Mouse (Mus musculus) Patski (cell line): ENCODE results near the gene Pafah1b1. TPM values are rescaled to one million over a fixed set of nuclear protein-coding genes. Genes with fewer than 3 reads are reported as not detected.

Experiments
- ATAC-seq: fragments of 100-300 bp; one replicate; pipeline ENCODE4 v1.8.0; 2021
- CTCF ChIA-PET: fragments of 350-600 bp; sonication (Branson Sonifier 250); formaldehyde crosslinking; loops from one replicate; lab custom pipeline; 2022; ENCODE audit warnings: inconsistent platforms; lab: Charles Lee
- POLR2A ChIA-PET: fragments of 350-600 bp; sonication (Branson Sonifier 250); formaldehyde crosslinking; loops from one replicate; lab custom pipeline; 2022; ENCODE audit warnings: antibody characterized with exemption, inconsistent platforms; lab: Charles Lee
- DNase-seq: peaks from one replicate; pipeline ENCODE4 v3.0.0-alpha.2; 2011; ENCODE audit warnings: low read depth, low spot score
- H3K27me3 ChIP-seq: fragments of 371-371 bp; one replicate; pipeline ENCODE4 v1.5.1; 2021
- CTCF ChIP-seq: fragments of 100-300 bp; IDR thresholded peaks from one replicate; pipeline ENCODE4 v1.5.1; 2021
- in situ Hi-C: fragments of 300-500 bp; cut with MboI; formaldehyde crosslinking; loops from 3 replicates; pipeline ENCODE4 v1.11.1; 2018; ENCODE audit warnings: low pct_unique_long_range_greater_than_20kb, mixed read lengths
- polyA plus RNA-seq: library from polyadenylated mRNA; unstranded; gene quantifications from one replicate; pipeline ENCODE4 v1.2.3, GENCODE M21; 2021

Pafah1b1 gene
- polyA plus RNA-seq, 1 experiment from 2014 or later = 109 TPM

DNA sequence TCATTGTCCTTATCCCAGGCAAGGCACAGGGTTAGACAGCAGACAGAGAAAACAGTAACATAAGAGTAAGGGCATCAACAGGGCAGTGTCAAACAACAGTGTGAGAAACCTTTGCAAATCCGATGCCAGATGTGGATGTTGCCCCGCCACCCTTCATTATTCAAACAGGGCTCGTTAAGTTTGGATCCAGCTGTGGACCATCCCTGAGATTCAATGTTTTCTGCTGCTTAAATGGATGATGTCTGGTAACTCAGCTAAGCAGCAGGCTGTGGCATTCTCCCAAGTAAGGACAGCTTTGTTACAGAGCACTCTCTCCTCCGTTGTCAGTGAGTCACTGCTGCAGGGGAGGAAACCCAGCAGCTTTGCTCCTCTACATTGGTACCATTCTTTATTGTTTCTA, 49.3 kb downstream of the Pafah1b1 start:
- ChIA-PET CTCF (interaction anchor here (1.0 kb wide), 1 partner anchor 25 kb away, joined by 3 read pairs; no protein-coding TSS in a partner anchor), POLR2A (no interaction called here)
- in situ Hi-C loops = no loop called here
- no peak for TF ChIP-seq CTCF
- no peak for DNase-seq
- ATAC-seq = no peak
- no peaks in the 10 kb centered on the region for H3K27me3 ChIP-seq

DNA sequence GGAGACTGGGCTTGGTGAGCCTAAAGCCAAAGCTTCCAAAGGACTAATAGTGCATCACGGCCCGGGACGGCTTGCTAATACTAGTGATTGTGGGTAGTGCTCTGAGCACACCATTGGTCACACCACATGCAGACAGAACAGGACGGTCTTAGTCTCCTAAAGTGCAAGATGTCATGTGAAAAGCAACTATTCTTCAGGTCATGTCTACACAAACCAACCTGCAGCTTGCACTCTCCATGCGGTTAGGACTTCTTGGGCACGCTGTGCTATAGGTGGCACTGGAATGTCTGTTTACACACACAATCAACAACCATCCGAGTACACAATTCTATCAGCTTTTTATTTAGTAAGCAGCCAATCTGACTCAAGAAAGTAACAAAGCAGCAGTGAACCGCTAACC, 49.8 kb downstream of the Pafah1b1 start:
- CTCF ChIA-PET = interaction anchor here (1.3 kb wide), 1 partner anchor 8 kb away, joined by 3 read pairs; no protein-coding TSS in a partner anchor
- TF ChIP-seq CTCF = no peak
- in situ Hi-C loops = no loop called here
- POLR2A ChIA-PET = no interaction called here
- ATAC-seq = no peak
- DNase-seq = no peak
- H3K27me3 ChIP-seq = no peaks in the 10 kb centered on the region

DNA sequence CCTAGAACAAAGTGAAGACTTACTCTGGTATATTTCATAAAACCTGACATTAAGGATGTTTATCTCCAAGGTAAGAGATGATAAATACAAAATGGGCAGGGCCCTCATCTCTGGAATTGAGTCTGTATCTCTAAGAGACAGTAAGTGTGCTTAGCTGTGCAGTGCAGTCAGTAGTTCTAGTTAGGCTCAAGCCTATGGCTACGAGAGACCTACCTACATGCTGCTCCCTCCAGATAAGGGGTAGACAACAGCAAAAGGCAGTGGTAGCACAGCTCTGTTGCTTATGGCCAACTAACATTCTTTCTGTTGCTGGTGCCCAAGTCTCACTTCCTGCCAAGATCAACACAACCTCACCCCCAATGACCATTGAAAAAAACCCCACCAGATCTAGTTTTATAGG, 50.9 kb downstream of the Pafah1b1 start:
- CTCF ChIA-PET = interaction anchor here (1.3 kb wide), 1 partner anchor 9 kb away, joined by 3 read pairs; no protein-coding TSS in a partner anchor
- H3K27me3 ChIP-seq = no peaks in the 10 kb centered on the region
- DNase-seq (no peak), ATAC-seq (no peak)
- in situ Hi-C loops = no loop called here
- TF ChIP-seq CTCF = no peak
- POLR2A ChIA-PET = no interaction called here

DNA sequence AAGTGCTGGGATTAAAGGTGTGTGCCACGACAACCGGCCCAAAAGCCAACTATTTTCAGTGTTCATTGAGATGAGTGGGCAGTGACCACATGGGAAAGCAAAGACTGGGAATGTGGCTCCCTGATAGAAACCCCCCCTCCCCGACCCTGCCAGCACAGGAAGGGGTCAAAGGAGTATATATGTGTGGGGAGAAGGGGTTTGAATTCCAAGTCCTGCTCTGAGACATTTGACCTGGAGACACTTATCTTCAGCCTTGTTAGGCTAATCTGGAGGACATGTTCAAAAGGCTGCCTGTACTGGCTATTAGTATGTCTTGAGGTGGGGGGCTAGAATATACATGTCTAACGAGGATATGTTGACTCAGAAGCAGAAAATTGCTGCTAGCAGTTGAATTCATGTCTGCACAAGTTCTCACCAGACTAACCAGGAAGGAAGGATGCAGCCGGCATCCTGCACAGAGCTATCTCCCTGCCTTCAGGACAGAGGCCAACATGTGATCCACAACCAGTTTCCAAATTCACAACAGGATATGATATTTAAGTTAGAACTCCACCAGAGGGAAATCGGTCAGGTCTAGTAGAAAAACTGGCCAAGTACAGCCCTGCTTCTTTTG, 51.5 kb downstream of the Pafah1b1 start:
- no peaks in the 10 kb centered on the region for H3K27me3 ChIP-seq
- no peak for TF ChIP-seq CTCF
- in situ Hi-C loops = no loop called here
- POLR2A ChIA-PET = no interaction called here
- CTCF ChIA-PET = no interaction called here
- no peak for DNase-seq
- no peak for ATAC-seq

DNA sequence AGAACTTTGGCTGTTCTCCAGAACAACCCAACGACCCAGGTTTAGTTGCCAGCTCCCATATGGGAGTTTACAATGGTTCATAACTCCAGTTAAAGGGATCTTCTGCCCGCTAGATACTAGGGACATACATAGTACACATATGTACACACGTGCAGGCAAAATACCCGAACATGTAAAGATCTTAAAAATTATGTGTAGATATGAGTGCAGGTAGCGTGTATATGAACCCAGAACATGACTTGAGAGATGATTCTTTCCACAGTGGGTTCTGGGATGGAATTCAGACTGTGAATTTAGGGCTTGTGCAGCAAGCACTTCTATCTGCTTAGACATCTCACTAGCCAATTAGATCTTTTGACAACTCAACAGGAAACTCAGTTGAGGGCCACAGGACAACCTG, 52.6 kb downstream of the Pafah1b1 start:
- in situ Hi-C loops = no loop called here

DNA sequence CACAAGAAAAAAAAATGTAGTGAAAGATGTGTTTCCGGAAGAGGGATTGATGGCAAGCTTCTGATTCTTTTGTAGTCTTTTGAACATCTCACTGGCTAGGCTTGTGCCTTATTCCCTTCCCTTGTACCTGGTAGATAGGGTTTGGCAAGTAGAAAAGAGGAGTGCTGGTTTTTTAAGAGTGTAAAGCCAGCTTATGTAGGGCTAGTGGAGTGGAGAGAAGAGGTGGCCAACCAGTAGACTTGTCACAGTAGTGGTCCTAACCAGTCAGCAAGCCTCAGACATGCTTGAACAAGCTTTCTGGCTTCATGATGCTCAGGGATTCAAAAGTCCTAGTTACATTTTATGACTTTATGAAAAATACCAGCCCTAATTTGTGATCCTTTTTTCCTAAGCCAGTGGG, 53.5 kb downstream of the Pafah1b1 start:
- POLR2A ChIA-PET = interaction anchor here (0.6 to 1.7 kb wide), 3 partner anchors 13 to 50 kb away, joined by 3 to 6 read pairs (median 3); no protein-coding TSS in a partner anchor
- no peaks in the 10 kb centered on the region for H3K27me3 ChIP-seq

More for the DNA sequence above, 52.6 kb downstream of the Pafah1b1 start:
- H3K27me3 ChIP-seq = no peaks in the 10 kb centered on the region
- no peak for TF ChIP-seq CTCF
- no peak for DNase-seq
- ChIA-PET CTCF (no interaction called here), POLR2A (no interaction called here)
- no peak for ATAC-seq

DNA sequence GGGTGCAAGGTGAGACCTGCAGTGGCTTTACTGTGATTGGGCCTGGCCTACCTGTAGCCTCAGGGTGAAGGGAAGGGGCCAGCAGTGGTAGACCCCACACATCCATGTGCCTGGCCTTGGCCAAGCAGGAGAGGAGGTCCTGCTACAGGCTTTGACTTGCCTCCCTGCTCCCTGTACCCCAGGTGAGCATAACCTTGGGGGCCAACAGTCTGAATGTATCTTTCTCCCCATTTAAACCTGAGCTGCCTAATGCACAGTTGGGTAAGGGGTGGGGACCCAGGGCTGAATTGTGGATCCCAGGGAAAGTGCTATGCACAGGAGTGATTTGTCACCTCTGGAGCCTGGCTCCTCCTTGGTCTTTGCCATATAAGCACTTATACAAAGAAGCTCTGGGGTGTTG, 54.3 kb downstream of the Pafah1b1 start:
- POLR2A ChIA-PET = interaction anchor here (1.7 kb wide), 1 partner anchor 13 kb away, joined by 3 read pairs; no protein-coding TSS in a partner anchor
- CTCF ChIA-PET = no interaction called here
- no peaks in the 10 kb centered on the region for H3K27me3 ChIP-seq
- no peak for DNase-seq
- no peak for ATAC-seq
- in situ Hi-C loops = no loop called here
- TF ChIP-seq CTCF = no peak

More for the DNA sequence above, 53.5 kb downstream of the Pafah1b1 start:
- in situ Hi-C loops = no loop called here
- TF ChIP-seq CTCF = no peak
- CTCF ChIA-PET = no interaction called here
- ATAC-seq (no peak), DNase-seq (no peak)

DNA sequence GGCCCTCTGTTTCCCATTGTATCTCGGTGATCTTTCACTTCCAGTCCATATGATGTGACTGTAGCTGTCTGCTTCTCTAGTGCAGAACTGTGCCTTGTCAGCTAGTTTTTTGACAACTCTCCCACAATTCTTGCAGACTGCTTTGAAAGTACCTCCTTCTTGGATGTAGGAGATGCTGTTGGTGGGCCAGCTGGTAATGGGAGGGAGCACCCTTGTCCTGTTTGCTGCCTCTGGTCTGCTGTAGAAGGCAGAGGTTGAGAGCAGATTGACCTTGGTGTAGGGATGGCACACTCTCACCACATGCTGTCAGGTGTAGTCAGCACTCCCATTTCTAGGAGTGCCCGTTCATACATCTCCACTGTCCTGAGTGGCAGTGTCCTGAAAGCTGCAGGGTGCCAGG, 55.5 kb downstream of the Pafah1b1 start:
- no peak for ATAC-seq
- in situ Hi-C loops = no loop called here
- ChIA-PET CTCF (interaction anchor here (0.9 to 1.3 kb wide), 3 partner anchors 12 to 30 kb away, joined by 3 to 5 read pairs (median 3); no protein-coding TSS in a partner anchor), POLR2A (interaction anchor here (1.4 to 1.7 kb wide), 2 partner anchors 11 to 19 kb away, joined by 3 to 4 read pairs; no protein-coding TSS in a partner anchor)
- TF ChIP-seq CTCF = no peak
- H3K27me3 ChIP-seq = no peaks in the 10 kb centered on the region
- DNase-seq = no peak

DNA sequence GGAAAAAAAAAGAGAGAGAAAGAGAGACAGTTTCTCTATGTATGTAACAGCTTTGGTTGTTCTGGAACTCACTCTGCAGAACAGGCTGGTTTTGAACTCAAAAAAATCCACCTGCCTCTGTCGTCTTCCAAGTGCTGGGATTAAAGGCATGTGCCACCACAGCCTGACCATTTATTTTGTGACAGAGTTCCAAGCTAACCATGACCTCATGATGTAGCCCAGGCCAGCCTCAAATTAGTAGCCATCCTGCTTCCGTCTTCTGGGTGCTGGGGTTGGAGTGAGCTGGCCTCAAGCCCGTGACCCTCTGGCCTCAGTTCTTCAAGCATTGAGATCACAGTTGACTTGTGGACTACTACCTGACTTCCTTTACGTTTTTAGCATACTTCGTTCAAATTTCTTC, 56.0 kb downstream of the Pafah1b1 start:
- no peaks in the 10 kb centered on the region for H3K27me3 ChIP-seq
- in situ Hi-C loops = no loop called here
- ChIA-PET POLR2A (interaction anchor here (1.4 kb wide), 1 partner anchor 19 kb away, joined by 4 read pairs; no protein-coding TSS in a partner anchor), CTCF (interaction anchor here (0.9 to 1.3 kb wide), 4 partner anchors 11 to 51 kb away, joined by 3 to 5 read pairs (median 3); no protein-coding TSS in a partner anchor)
- TF ChIP-seq CTCF = no peak
- ATAC-seq (no peak), DNase-seq (no peak)

DNA sequence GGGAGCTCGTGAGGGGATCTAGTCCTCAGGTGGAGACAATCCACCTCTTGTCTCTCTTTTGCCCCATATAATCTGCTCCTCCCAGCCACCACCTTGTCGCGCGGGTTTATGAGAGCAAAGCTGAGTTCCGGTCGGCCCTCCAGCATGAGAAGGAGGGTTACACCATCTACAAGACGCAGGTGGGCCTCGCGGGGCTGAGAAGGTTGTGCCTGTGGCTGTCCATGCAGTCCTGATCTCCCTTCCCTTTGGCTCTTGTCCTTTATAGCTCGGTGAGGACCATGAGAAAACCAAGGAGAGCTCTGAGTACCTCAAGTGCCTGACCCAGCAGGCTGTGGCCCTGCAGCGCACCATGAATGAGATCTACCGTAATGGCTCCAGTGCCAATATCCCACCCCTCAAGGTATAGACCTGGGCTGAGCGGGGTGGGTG, 56.9 kb downstream of the Pafah1b1 start:
- no peak for ATAC-seq
- no peak for TF ChIP-seq CTCF
- in situ Hi-C loops = no loop called here
- ChIA-PET CTCF (interaction anchor here (1.2 to 1.3 kb wide), 3 partner anchors 10 to 50 kb away, joined by 3 to 5 read pairs (median 3); no protein-coding TSS in a partner anchor), POLR2A (interaction anchor here (1.2 to 1.4 kb wide), 2 partner anchors 11 to 18 kb away, joined by 3 to 4 read pairs; no protein-coding TSS in a partner anchor)
- DNase-seq = no peak
- no peaks in the 10 kb centered on the region for H3K27me3 ChIP-seq
